ENCODE assay signal across 19 mouse cellular contexts in genomic region chr1:172423393-172423792, GRCm38 (mm10). TPM values are rescaled to one million over a fixed set of nuclear protein-coding genes. Genes with fewer than 3 reads are reported as not detected.
DNase-seq lines count a peak whose midpoint lies in the region; ATAC-seq and TF ChIP-seq lines count a peak whose summit lies in the region.
"Had no signal": no experiment of that assay in that cellular context is flagged by ENCODE, and none has a peak within 500 bp of the region (broad histone marks: within the 10 kb centered on the region; RNA-seq: fewer than 3 reads in every experiment).

No protein-coding gene starts in this region.

- H3K4me1 ChIP-seq in lung, embryonic 16.5 days (replicated peaks; ENCODE audit: control insufficient read depth, insufficient read depth, low read length), result no peaks in the 10 kb centered on the region
- H3K4me1 ChIP-seq in stomach, postnatal 0 days (replicated peaks; ENCODE audit: control insufficient read depth, insufficient read depth), result no peaks in the 10 kb centered on the region
- H3K4me1 ChIP-seq: forebrain, embryonic 12.5 days; neural tube, embryonic 13.5 days had no signal

- intact Hi-C loops in heart, postnatal 36 days (cut with DNase I), result no loop called here
- intact Hi-C loops in left cerebral cortex, postnatal 4 days (cut with DNase I), result no loop called here

- H3K9me3 ChIP-seq in lung, embryonic 16.5 days (ENCODE audit: control insufficient read depth, low read length), result no peaks in the 10 kb centered on the region
- H3K9me3 ChIP-seq in stomach, postnatal 0 days (ENCODE audit: control insufficient read depth, low read length), result no peaks in the 10 kb centered on the region
- H3K9me3 ChIP-seq: embryonic facial prominence, embryonic 13.5 days; forebrain, embryonic 12.5 days; G1E; hindbrain, embryonic 10.5 days; limb, embryonic 10.5 days; neural tube, embryonic 13.5 days had no signal

- no peak for TF ChIP-seq CTCF in stomach, postnatal 0 days (IDR thresholded peaks at IDR 0.05; ENCODE audit: low read depth)

- peak; percentile 34; the same call in 1 of the 2 replicates for ATAC-seq in lung, embryonic 16.5 days (ENCODE audit: low read depth)
- peak; percentile 99 for ATAC-seq in granulocyte monocyte progenitor cell, adult 5-6 weeks (replicated peaks; ENCODE audit: poor library complexity, severe bottlenecking)
- peak; percentile 32; the same call in 1 of the 2 replicates for ATAC-seq in stomach, postnatal 0 days (ENCODE audit: low FRiP score, low TSS enrichment)
- ATAC-seq: inflammation-experienced regulatory T-cells, adult 6 months had no signal

- TF ChIP-seq EP300 in stomach, postnatal 0 days (optimal IDR thresholded peaks at IDR 0.05), result no peak

- peak; percentile 21 for DNase-seq in heart, adult 8-10 months (ENCODE audit: low spot score)
- DNase-seq in heart, postnatal 36 days, result no peak
- no peak for DNase-seq in lung, adult 18-20 months
- no peak for DNase-seq in stomach, postnatal 0 days (ENCODE audit: low spot score)
- no peak for DNase-seq in cerebellum, postnatal 14 days
- DNase-seq in left cerebral cortex, postnatal 4 days, result no peak
- DNase-seq: cerebellum, postnatal 10 days; kidney, postnatal 25 days; midbrain, embryonic 14.5 days had no signal

- H3K4me3 ChIP-seq in lung, embryonic 16.5 days (ENCODE audit: low read length), result no peak overlapping the region
- H3K4me3 ChIP-seq in stomach, postnatal 0 days (ENCODE audit: low read depth, low read length), result no peak overlapping the region
- H3K4me3 ChIP-seq: embryonic facial prominence, embryonic 13.5 days; forebrain, embryonic 12.5 days; hindbrain, embryonic 10.5 days; limb, embryonic 10.5 days; neural tube, embryonic 13.5 days had no signal

- H3K4me2 ChIP-seq in lung, embryonic 16.5 days (ENCODE audit: low read depth, low read length), result no peak overlapping the region
- H3K4me2 ChIP-seq in stomach, postnatal 0 days (replicated peaks; ENCODE audit: low read depth), result no peak overlapping the region
- H3K4me2 ChIP-seq: embryonic facial prominence, embryonic 13.5 days; forebrain, embryonic 12.5 days; neural tube, embryonic 13.5 days had no signal

- 11% methylated on average over 1 of the region's 1 CpGs for WGBS in lung, embryonic 16.5 days
- WGBS in stomach, postnatal 0 days, result 29% methylated on average over 1 of the region's 1 CpGs

- no peak overlapping the region for H3K27ac ChIP-seq in lung, embryonic 16.5 days (ENCODE audit: low read length)
- H3K27ac ChIP-seq in stomach, postnatal 0 days (replicated peaks), result no peak overlapping the region
- H3K27ac ChIP-seq: embryonic facial prominence, embryonic 13.5 days; forebrain, embryonic 12.5 days; hindbrain, embryonic 10.5 days; limb, embryonic 10.5 days; neural tube, embryonic 13.5 days had no signal

- H3K9ac ChIP-seq in lung, embryonic 16.5 days (ENCODE audit: low read length), result no peak overlapping the region
- H3K9ac ChIP-seq in stomach, postnatal 0 days (ENCODE audit: low read length), result no peak overlapping the region
- H3K9ac ChIP-seq: embryonic facial prominence, embryonic 13.5 days; forebrain, embryonic 12.5 days; neural tube, embryonic 13.5 days had no signal

- H3K27me3 ChIP-seq in lung, embryonic 16.5 days (ENCODE audit: control insufficient read depth, insufficient read depth, low read depth, low read length), result no peaks in the 10 kb centered on the region
- H3K27me3 ChIP-seq in stomach, postnatal 0 days (ENCODE audit: control insufficient read depth, insufficient read depth, low read length), result no peaks in the 10 kb centered on the region
- H3K27me3 ChIP-seq: embryonic facial prominence, embryonic 13.5 days; forebrain, embryonic 12.5 days; neural tube, embryonic 13.5 days had no signal

- H3K36me3 ChIP-seq in lung, embryonic 16.5 days (ENCODE audit: control insufficient read depth, insufficient read depth, low read length), result no peaks in the 10 kb centered on the region
- no peaks in the 10 kb centered on the region for H3K36me3 ChIP-seq in stomach, postnatal 0 days (ENCODE audit: control insufficient read depth, insufficient read depth, low read length)
- H3K36me3 ChIP-seq: embryonic facial prominence, embryonic 13.5 days; forebrain, embryonic 12.5 days; G1E; hindbrain, embryonic 10.5 days; limb, embryonic 10.5 days; neural tube, embryonic 13.5 days had no signal

RNA-seq across cellular contexts. Expression of gene Pigm, which starts 47.0 kb away (rescaled TPM):
- 1 to 10 TPM; 3.1 to 4.2 (median 3.6) TPM for total RNA-seq in heart, adult 8-10 months (2022)
- total RNA-seq in heart, postnatal 36 days (2021), result 1 to 10 TPM; 4.4 to 4.8 TPM
- 5.0 and 6.2 TPM in 2 replicates for polyA plus RNA-seq in lung, embryonic 16.5 days (2015; fragmentation: Nextera tagmentation; extraction: Ambion mirVana)
- total RNA-seq in granulocyte monocyte progenitor cell, adult 5-6 weeks (2014; fragmentation: Nextera tagmentation), result 10.2 and 16.0 TPM in 2 replicates
- 13.8 and 16.2 TPM in 2 replicates for total RNA-seq in granulocyte monocyte progenitor cell, adult 5-6 weeks (2017)
- 3.6 and 3.8 TPM in 2 replicates for polyA plus RNA-seq in stomach, postnatal 0 days (2015; fragmentation: Nextera tagmentation; extraction: Ambion mirVana)
- total RNA-seq in left cerebral cortex, postnatal 4 days (2021), result 10 to 100 TPM; 11.1 TPM

RNA-seq across cellular contexts. Expression of gene Slamf9, which starts 51.8 kb away (rescaled TPM):
- total RNA-seq in heart, adult 8-10 months (2022), result 1 to 10 TPM in 2 of 4 experiments, under 1 TPM in 2; 0.27 to 2.3 (median 1.1) TPM
- 1 to 10 TPM; 1.1 to 1.5 TPM for total RNA-seq in heart, postnatal 36 days (2021)
- polyA plus RNA-seq in lung, embryonic 16.5 days (2015; fragmentation: Nextera tagmentation; extraction: Ambion mirVana), result 0.57 and 0.64 TPM in 2 replicates
- not detected in 2 replicates for total RNA-seq in granulocyte monocyte progenitor cell, adult 5-6 weeks (2014; fragmentation: Nextera tagmentation)
- 0.26 TPM in 1 of 2 replicates, not detected in the other for total RNA-seq in granulocyte monocyte progenitor cell, adult 5-6 weeks (2017)
- polyA plus RNA-seq in stomach, postnatal 0 days (2015; fragmentation: Nextera tagmentation; extraction: Ambion mirVana), result 1.8 TPM in 2 replicates
- total RNA-seq in left cerebral cortex, postnatal 4 days (2021), result under 1 TPM in 1 of 2 experiments, not detected in 1; 0.26 TPM
- total RNA-seq: G1E; layer of hippocampus, postnatal 14 days had no signal
- polyA plus RNA-seq: embryonic facial prominence, embryonic 13.5 days; forebrain, embryonic 12.5 days; G1E; hindbrain, embryonic 10.5 days; midbrain, embryonic 14.5 days; neural tube, embryonic 13.5 days had no signal

RNA-seq across cellular contexts. Expression of gene Igsf9, which starts 58.2 kb away (rescaled TPM):
- under 1 TPM; 0.12 to 0.87 (median 0.78) TPM for total RNA-seq in heart, adult 8-10 months (2022)
- total RNA-seq in heart, postnatal 36 days (2021), result under 1 TPM; 0.75 to 0.76 TPM
- 17.4 and 20.4 TPM in 2 replicates for polyA plus RNA-seq in lung, embryonic 16.5 days (2015; fragmentation: Nextera tagmentation; extraction: Ambion mirVana)
- not detected in 2 replicates for total RNA-seq in granulocyte monocyte progenitor cell, adult 5-6 weeks (2014; fragmentation: Nextera tagmentation)
- not detected in 2 replicates for total RNA-seq in granulocyte monocyte progenitor cell, adult 5-6 weeks (2017)
- polyA plus RNA-seq in stomach, postnatal 0 days (2015; fragmentation: Nextera tagmentation; extraction: Ambion mirVana), result 16.7 and 19.9 TPM in 2 replicates
- total RNA-seq in left cerebral cortex, postnatal 4 days (2021), result 10 to 100 TPM; 57.2 to 67.9 TPM
- polyA plus RNA-seq: G1E had no signal

Comparison
In these comparisons a context has a peak if more than half of its experiments do, and no peak if none do; other contexts are left out.
1. ATAC-seq: peak in every context shown above with its lines; median percentile 99 in granulocyte monocyte progenitor cell, adult 5-6 weeks; 34 in lung, embryonic 16.5 days; 32 in stomach, postnatal 0 days.
2. RNA of gene Igsf9, which starts 58.2 kb away (total RNA-seq): 57.2 to 67.9 TPM in left cerebral cortex, postnatal 4 days; 0.12 to 0.87 TPM in heart, adult 8-10 months, 0.75 to 0.76 TPM in heart, postnatal 36 days and not detected in granulocyte monocyte progenitor cell, adult 5-6 weeks; every median in the first group is over 10 times any median in the second.